Mouse (Mus musculus) forebrain, embryonic 13.5 days (tissue): ENCODE results near the gene Optc. TPM values are rescaled to one million over a fixed set of nuclear protein-coding genes. Genes with fewer than 3 reads are reported as not detected.

Experiments used
- ATAC-seq: fragments of 200-750 bp; cut with Nextera tagmentation; 2 replicates; pipeline ENCODE4 v1.8.0; 2017
- H3K27ac ChIP-seq: fragments of 300-500 bp; sonication (generic); 2 replicates; pipeline ENCODE4 v1.5.1; 2015; ENCODE audit warnings: inconsistent platforms, mild to moderate bottlenecking, moderate library complexity
- H3K27me3 ChIP-seq: fragments of 300-500 bp; sonication (generic); 2 replicates; pipeline ENCODE4 v1.6.1; 2015; ENCODE audit warnings: mild to moderate bottlenecking, inconsistent platforms
- H3K36me3 ChIP-seq: fragments of 300-500 bp; sonication (generic); 2 replicates; pipeline ENCODE4 v1.6.1; 2015; ENCODE audit warnings: mild to moderate bottlenecking, inconsistent platforms; ENCODE audit not compliant: poor library complexity, severe bottlenecking
- H3K4me1 ChIP-seq: fragments of 300-500 bp; sonication (generic); 2 replicates; pipeline ENCODE4 v1.6.1; 2015; ENCODE audit warnings: inconsistent platforms
- H3K4me2 ChIP-seq: fragments of 300-500 bp; sonication (generic); 2 replicates; pipeline ENCODE4 v1.6.1; 2015; ENCODE audit warnings: inconsistent platforms, mild to moderate bottlenecking, moderate library complexity
- H3K4me3 ChIP-seq: fragments of 300-500 bp; sonication (generic); 2 replicates; pipeline ENCODE4 v1.5.1; 2015; ENCODE audit warnings: mild to moderate bottlenecking, inconsistent platforms
- H3K9ac ChIP-seq: fragments of 300-500 bp; sonication (generic); 2 replicates; pipeline ENCODE4 v1.6.1; 2015; ENCODE audit warnings: mild to moderate bottlenecking, inconsistent platforms
- H3K9me3 ChIP-seq: fragments of 300-500 bp; sonication (generic); replicated peaks from 2 replicates; pipeline ENCODE4 v1.6.1; 2016; ENCODE audit warnings: inconsistent platforms
- WGBS: fragments of 180-500 bp; shearing (Covaris S2); methylation state at CpG from one replicate; pipeline ENCODE4 v1.1.7; 2015; 5-methylcytosine and 5-hydroxymethylcytosine counted together
- polyA plus RNA-seq: library from polyadenylated mRNA; unstranded; fragments of >200 nt; fragmentation: Nextera tagmentation; extraction: Ambion mirVana; gene quantifications from 2 replicates; pipeline ENCODE4 v1.2.1, GENCODE M21; 2015

Gene Optc
- polyA plus RNA-seq, 1 experiment from 2014 or later, result 2.3 TPM

DNA sequence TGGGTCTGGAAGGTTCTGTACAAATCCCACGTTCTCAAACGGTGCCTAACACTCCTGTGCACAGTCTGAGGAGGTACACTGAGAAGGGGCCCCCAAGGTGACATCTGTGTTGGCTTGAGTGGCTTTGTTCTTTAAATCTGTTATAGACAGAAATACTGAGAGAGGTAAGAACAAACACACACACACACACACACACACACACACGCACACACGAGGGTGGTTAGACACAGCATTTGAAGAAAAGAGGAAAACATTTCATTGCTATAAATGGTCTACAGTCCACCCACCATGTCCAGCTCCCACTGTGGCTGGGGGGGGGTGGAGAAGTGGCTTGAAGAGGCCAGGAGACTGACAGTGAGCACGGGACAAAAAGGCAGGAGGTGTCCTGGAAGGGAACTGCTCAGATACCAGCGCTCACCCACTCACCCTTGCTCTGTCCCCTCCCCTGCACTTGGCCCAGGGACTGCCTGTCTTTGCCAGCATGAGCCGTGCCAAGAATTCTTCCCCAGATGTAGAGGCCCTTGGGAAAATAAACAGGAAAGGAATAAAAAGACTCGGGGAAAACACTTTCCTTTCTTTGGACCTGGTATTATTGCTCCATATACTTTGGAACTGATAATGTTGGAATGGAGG lies 8.0 kb upstream of the Optc start:
- Histone ChIP-seq H3K4me2 (no peak overlapping the region), H3K36me3 (no peaks in the 10 kb centered on the region), H3K4me1 (peaks cover 41% of the 10 kb centered on the region), H3K9me3 (no peaks in the 10 kb centered on the region), H3K27me3 (0 out of 2 replicates have a peak, but pooled peaks cover 3% of the 10 kb centered on the region), H3K27ac (no peak overlapping the region), H3K9ac (no peak overlapping the region), H3K4me3 (no peak overlapping the region)
- ATAC-seq, result peak; percentile 42; the same call in 1 of the 2 replicates
- 60% methylated on average over 8 of the region's 8 CpGs for WGBS

- Histone ChIP-seq H3K4me1 (peaks cover 34% of the 10 kb centered on the region), H3K9ac (no peak overlapping the region), H3K4me3 (no peak overlapping the region), H3K27ac (no peak overlapping the region), H3K4me2 (no peak overlapping the region), H3K27me3 (peaks cover 7% of the 10 kb centered on the region), H3K36me3 (no peaks in the 10 kb centered on the region), H3K9me3 (no peaks in the 10 kb centered on the region)
- no peak for ATAC-seq
- WGBS, result 91% methylated on average over 13 of the region's 13 CpGs
Observed at GRCm38 (mm10) chr1:133915115-133915514, 7.3 kb upstream of the Optc start.

GRCm38 (mm10) chr1:133913018-133913417 lies 5.2 kb upstream of the Optc start:
- Histone ChIP-seq H3K27ac (no peak overlapping the region), H3K4me3 (no peak overlapping the region), H3K4me2 (no peak overlapping the region), H3K27me3 (peaks cover 10% of the 10 kb centered on the region), H3K9me3 (no peaks in the 10 kb centered on the region), H3K9ac (no peak overlapping the region), H3K36me3 (no peaks in the 10 kb centered on the region), H3K4me1 (peaks cover 32% of the 10 kb centered on the region)
- 75% methylated on average over 6 of the region's 6 CpGs for WGBS
- no peak for ATAC-seq

DNA sequence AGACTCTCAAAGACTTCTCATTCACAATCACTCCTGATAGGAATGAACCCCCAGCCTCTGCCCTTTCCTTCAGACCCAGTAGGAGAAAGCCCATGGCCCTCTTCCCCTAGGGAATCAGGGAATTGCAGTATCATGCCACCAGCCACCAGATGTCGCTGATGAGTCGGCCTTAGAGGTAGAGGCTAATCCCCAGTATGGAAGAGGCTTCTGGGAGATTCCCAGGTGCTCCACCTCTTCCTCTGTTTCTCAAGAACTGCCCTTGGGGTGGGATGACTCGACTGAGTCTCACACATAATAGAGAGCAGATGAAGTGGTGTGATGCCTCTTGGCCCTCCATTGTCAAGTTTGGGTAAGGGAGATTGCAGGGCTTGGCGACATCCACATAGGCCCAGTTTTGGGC lies 3.7 kb upstream of the Optc start:
- no peaks in the 10 kb centered on the region for H3K9me3 ChIP-seq
- H3K27ac ChIP-seq, result no peak overlapping the region
- H3K4me1 ChIP-seq, result peaks cover 39% of the 10 kb centered on the region
- no peak overlapping the region for H3K9ac ChIP-seq
- 0 out of 2 replicates have a peak, but pooled peaks have one; percentile 3 for ATAC-seq
- peaks cover 11% of the 10 kb centered on the region for H3K27me3 ChIP-seq
- 27% methylated on average over 4 of the region's 4 CpGs for WGBS
- no peak overlapping the region for H3K4me2 ChIP-seq
- no peak overlapping the region for H3K4me3 ChIP-seq
- H3K36me3 ChIP-seq, result no peaks in the 10 kb centered on the region

DNA sequence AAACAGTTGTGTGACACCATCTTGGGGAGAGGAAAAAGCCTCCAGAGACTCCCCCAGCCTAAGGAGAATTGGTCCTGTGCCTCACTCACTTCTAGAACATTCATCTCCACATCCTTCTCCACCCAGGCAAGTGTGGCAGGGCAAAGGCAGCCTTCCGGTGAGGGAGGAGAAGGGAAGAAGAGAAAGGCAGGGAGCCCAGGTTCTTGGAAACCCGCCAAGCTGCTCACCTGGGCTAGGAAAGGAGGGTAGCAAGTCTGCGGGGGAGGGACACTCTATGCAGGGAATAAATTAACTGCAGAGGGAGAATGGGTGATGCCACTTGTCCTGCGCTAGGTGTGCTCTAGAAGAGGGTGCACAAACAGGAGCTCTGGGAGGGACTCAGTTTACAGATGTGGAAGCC lies 3.2 kb upstream of the Optc start:
- Histone ChIP-seq H3K4me3 (no peak overlapping the region), H3K27ac (no peak overlapping the region), H3K9ac (no peak overlapping the region), H3K4me1 (peaks cover 38% of the 10 kb centered on the region), H3K36me3 (no peaks in the 10 kb centered on the region), H3K9me3 (no peaks in the 10 kb centered on the region), H3K27me3 (peaks cover 15% of the 10 kb centered on the region), H3K4me2 (no peak overlapping the region)
- no peak for ATAC-seq
- WGBS, result 66% methylated on average over 4 of the region's 4 CpGs

DNA sequence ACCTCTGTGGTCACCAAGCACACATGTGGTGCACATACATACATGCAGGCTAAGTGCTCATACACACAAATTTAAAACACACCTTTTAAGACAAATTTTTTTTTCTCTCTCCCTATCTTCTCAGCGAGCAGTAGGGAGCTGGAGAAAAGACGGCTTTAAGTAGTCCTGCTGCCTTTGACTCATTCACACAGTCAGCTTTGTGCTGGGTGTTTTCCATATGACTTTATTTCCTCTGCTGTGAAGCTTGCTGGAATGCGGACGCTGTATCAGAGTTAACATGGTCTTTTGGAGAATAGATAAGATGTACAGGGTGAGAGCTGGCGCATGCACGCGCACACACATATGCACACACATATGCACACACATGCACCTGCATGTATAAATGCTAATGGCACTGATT lies 2.3 kb upstream of the Optc start:
- Histone ChIP-seq H3K4me2 (no peak overlapping the region), H3K4me3 (no peak overlapping the region), H3K9me3 (no peaks in the 10 kb centered on the region), H3K4me1 (peaks cover 32% of the 10 kb centered on the region), H3K9ac (no peak overlapping the region), H3K27me3 (peaks cover 20% of the 10 kb centered on the region), H3K27ac (no peak overlapping the region), H3K36me3 (no peaks in the 10 kb centered on the region)
- ATAC-seq, result no peak
- 85% methylated on average over 7 of the region's 7 CpGs for WGBS

GRCm38 (mm10) chr1:133908659-133909575 lies 1.1 kb upstream of the Optc start:
- H3K9me3 ChIP-seq, result no peaks in the 10 kb centered on the region
- H3K27me3 ChIP-seq, result peaks cover 23% of the 10 kb centered on the region
- H3K27ac ChIP-seq, result peak overlapping the region; percentile 80
- H3K4me3 ChIP-seq, result peak overlapping the region; percentile 40
- peak overlapping the region; percentile 69 for H3K9ac ChIP-seq
- H3K36me3 ChIP-seq, result no peaks in the 10 kb centered on the region
- WGBS, result 12% methylated on average over 27 of the region's 27 CpGs
- H3K4me2 ChIP-seq, result peak overlapping the region; percentile 86
- H3K4me1 ChIP-seq, result peaks cover 32% of the 10 kb centered on the region
- peak; percentile 19; the same call in 1 of the 2 replicates for ATAC-seq

- H3K27ac ChIP-seq, result no peak overlapping the region
- peak overlapping the region; percentile 23 for H3K4me2 ChIP-seq
Observed at GRCm38 (mm10) chr1:133906420-133906819, 1.4 kb downstream of the Optc start.

GRCm38 (mm10) chr1:133900825-133901224 lies 7.0 kb downstream of the Optc start:
- H3K9ac ChIP-seq, result no peak overlapping the region
- H3K9me3 ChIP-seq, result no peaks in the 10 kb centered on the region
- H3K27ac ChIP-seq, result no peak overlapping the region
- peaks cover 8% of the 10 kb centered on the region; the same call in 1 of the 2 replicates for H3K4me1 ChIP-seq
- ATAC-seq, result no peak
- WGBS, result 77% methylated on average over 9 of the region's 9 CpGs
- 0 out of 2 replicates have a peak, but pooled peaks cover 6% of the 10 kb centered on the region for H3K27me3 ChIP-seq
- no peak overlapping the region for H3K4me2 ChIP-seq
- H3K36me3 ChIP-seq, result no peaks in the 10 kb centered on the region
- no peak overlapping the region for H3K4me3 ChIP-seq

More at GRCm38 (mm10) chr1:133906420-133906819, 1.4 kb downstream of the Optc start:
- H3K4me3 ChIP-seq, result no peak overlapping the region
- 0 out of 2 replicates have a peak overlapping the region, but pooled peaks have one; percentile 3 for H3K9ac ChIP-seq
- peaks cover 23% of the 10 kb centered on the region for H3K27me3 ChIP-seq
- no peaks in the 10 kb centered on the region for H3K36me3 ChIP-seq
- WGBS, result 31% methylated on average over 12 of the region's 12 CpGs
- H3K9me3 ChIP-seq, result no peaks in the 10 kb centered on the region
- peaks cover 38% of the 10 kb centered on the region for H3K4me1 ChIP-seq
- no peak for ATAC-seq

GRCm38 (mm10) chr1:133899043-133899542 lies 8.7 kb downstream of the Optc start:
- Histone ChIP-seq H3K9me3 (no peaks in the 10 kb centered on the region), H3K36me3 (no peaks in the 10 kb centered on the region), H3K4me1 (peaks cover 10% of the 10 kb centered on the region; the same call in 1 of the 2 replicates), H3K27me3 (no peaks in the 10 kb centered on the region), H3K4me2 (no peak overlapping the region), H3K27ac (no peak overlapping the region), H3K9ac (no peak overlapping the region), H3K4me3 (no peak overlapping the region)
- 72% methylated on average over 9 of the region's 9 CpGs for WGBS
- no peak for ATAC-seq

DNA sequence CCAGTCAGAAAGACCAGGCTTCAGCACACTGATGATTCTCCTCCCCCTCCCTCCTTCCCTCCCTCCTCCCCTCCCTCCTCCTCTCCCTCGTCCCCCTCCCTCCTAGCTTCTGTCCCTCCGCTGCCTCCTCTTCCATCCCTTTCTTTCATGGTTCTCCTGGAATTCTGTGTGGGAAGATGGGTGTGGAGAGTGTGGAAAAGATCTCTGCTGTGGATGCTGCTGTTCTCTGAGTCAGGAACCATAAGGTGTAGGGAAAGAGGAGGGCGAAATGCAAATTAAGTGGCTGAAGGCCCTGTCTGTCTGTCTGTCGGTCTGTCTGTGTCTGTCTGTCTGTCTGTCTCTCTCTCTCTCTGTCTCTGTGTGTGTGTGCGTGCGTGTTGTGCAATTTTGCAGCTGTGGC lies 10.5 kb downstream of the Optc start:
- 70% methylated on average over 6 of the region's 6 CpGs for WGBS
- Histone ChIP-seq H3K9me3 (no peaks in the 10 kb centered on the region), H3K4me3 (no peak overlapping the region), H3K27ac (no peak overlapping the region), H3K4me1 (peaks cover 8% of the 10 kb centered on the region), H3K4me2 (no peak overlapping the region), H3K27me3 (no peaks in the 10 kb centered on the region), H3K9ac (no peak overlapping the region), H3K36me3 (no peaks in the 10 kb centered on the region)
- no peak for ATAC-seq

DNA sequence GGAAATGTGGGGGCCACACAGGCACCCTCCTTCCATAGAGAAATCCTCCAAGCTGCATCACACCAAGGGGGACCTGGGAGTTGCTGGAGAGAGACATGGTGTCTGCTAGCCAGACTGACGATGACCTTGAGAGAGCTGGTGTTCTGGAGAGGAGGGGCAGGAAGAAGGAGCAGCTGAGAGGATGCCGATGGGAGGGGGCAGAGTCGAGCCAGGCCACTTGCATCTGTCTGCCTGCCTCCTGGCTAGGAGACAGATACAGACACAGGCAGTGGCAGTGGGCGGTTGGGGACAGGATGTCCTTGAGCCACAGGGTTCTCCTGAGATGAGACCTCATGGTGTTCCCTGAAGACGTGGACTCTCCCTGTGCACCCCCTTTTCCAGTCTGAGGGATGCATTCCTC lies 16.3 kb downstream of the Optc start:
- no peak overlapping the region for H3K9ac ChIP-seq
- WGBS, result 37% methylated on average over 5 of the region's 5 CpGs

More for the DNA sequence above, 16.3 kb downstream of the Optc start:
- Histone ChIP-seq H3K27me3 (no peaks in the 10 kb centered on the region), H3K4me2 (no peak overlapping the region), H3K4me1 (peaks cover 46% of the 10 kb centered on the region), H3K9me3 (no peaks in the 10 kb centered on the region), H3K36me3 (no peaks in the 10 kb centered on the region), H3K4me3 (no peak overlapping the region), H3K27ac (no peak overlapping the region)
- ATAC-seq, result no peak
